15 mouse cellular contexts compared by ENCODE assay signal in the genomic region with DNA sequence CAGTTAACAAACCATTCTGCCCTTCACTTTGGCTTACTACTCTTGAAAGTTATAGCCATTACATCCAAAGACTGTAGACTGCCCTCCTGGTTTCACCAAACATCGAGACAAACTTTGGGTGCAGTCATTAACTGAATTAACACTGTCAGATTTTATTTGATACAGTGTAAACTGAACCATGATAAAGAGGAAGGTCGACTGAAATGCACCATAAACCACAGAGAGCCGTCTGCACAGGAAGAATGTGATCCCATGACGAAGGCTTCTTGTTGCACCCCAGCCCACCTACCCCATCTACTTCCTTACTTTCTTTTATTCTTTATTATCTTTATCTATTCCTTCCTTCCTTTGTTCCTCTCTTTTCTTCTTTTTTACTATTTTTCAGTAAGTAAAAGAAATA.
"Had no signal": no experiment of that assay in that cellular context is flagged by ENCODE, and none has a peak within 500 bp of the region (broad histone marks: within the 10 kb centered on the region; RNA-seq: fewer than 3 reads in every experiment).

No protein-coding gene starts in this region.

- H3K4me3 ChIP-seq: liver, embryonic 15.5 days; megakaryocyte, embryonic 14.5 days; midbrain, embryonic 13.5 days; midbrain, embryonic 15.5 days; neural tube, embryonic 12.5 days; stomach, embryonic 15.5 days had no signal

- H3K4me1 ChIP-seq: liver, embryonic 15.5 days; stomach, embryonic 15.5 days had no signal

- H3K9me3 ChIP-seq: liver, embryonic 15.5 days; megakaryocyte, embryonic 14.5 days; midbrain, embryonic 13.5 days; midbrain, embryonic 15.5 days; neural tube, embryonic 12.5 days; stomach, embryonic 15.5 days had no signal

- DNase-seq: liver, postnatal 0 days; lung, embryonic 14.5 days; lung, postnatal 10 days; lung, postnatal 4 days; right cerebral cortex, postnatal 14 days; thymus, adult 18-20 months; thymus, postnatal 14 days; thymus, postnatal 36 days had no signal

- H3K36me3 ChIP-seq: liver, embryonic 15.5 days; midbrain, embryonic 13.5 days; midbrain, embryonic 15.5 days; neural tube, embryonic 12.5 days; stomach, embryonic 15.5 days had no signal

- H3K27ac ChIP-seq: liver, embryonic 15.5 days; midbrain, embryonic 13.5 days; midbrain, embryonic 15.5 days; neural tube, embryonic 12.5 days; stomach, embryonic 15.5 days; stomach, postnatal 0 days had no signal

- H3K27me3 ChIP-seq: liver, embryonic 15.5 days; midbrain, embryonic 13.5 days; midbrain, embryonic 15.5 days; neural tube, embryonic 12.5 days; stomach, embryonic 15.5 days had no signal

- ATAC-seq: liver, postnatal 0 days; midbrain, embryonic 13.5 days; midbrain, embryonic 15.5 days had no signal
